Mouse (Mus musculus): ENCODE data around the gene Tbx15. TPM values are rescaled to one million over a fixed set of nuclear protein-coding genes. Genes with fewer than 3 reads are reported as not detected.

Tbx15 gene
- total and polyA plus RNA-seq, 2 experiments from 2014 or later, result 0.59 to 1.3 TPM

GRCm38 (mm10) chr3:99233393-99234318 lies 6.5 kb upstream of the Tbx15 start:
- Histone ChIP-seq H3K9ac (replicated peaks; ENCODE audit: low read length, poor library complexity, severe bottlenecking) (no peak overlapping the region), H3K4me2 (ENCODE audit: low read depth, low read length, poor library complexity, severe bottlenecking) (peak overlapping the region; percentile 12; the same call in 1 of the 2 replicates), H3K4me3 (ENCODE audit: low read depth, low read length) (peak overlapping the region; percentile 5; the same call in 1 of the 2 replicates), H3K9me3 (ENCODE audit: low read length) (no peaks in the 10 kb centered on the region), H3K27me3 (ENCODE audit: insufficient read depth, low read length) (peaks cover 57% of the 10 kb centered on the region), H3K4me1 (ENCODE audit: insufficient read depth, low read length) (no peaks in the 10 kb centered on the region), H3K27ac (ENCODE audit: low read depth, low read length) (no peak overlapping the region), H3K36me3 (ENCODE audit: insufficient read depth, low read length) (no peaks in the 10 kb centered on the region)
- peak; percentile 74 for TF ChIP-seq CTCF (IDR thresholded peaks at IDR 0.05)
- WGBS, result 12% methylated on average over 20 of the region's 20 CpGs
- peak; percentile 71 for DNase-seq (ENCODE audit: low spot score)
- ATAC-seq (ENCODE audit: low FRiP score), result no peak

DNA sequence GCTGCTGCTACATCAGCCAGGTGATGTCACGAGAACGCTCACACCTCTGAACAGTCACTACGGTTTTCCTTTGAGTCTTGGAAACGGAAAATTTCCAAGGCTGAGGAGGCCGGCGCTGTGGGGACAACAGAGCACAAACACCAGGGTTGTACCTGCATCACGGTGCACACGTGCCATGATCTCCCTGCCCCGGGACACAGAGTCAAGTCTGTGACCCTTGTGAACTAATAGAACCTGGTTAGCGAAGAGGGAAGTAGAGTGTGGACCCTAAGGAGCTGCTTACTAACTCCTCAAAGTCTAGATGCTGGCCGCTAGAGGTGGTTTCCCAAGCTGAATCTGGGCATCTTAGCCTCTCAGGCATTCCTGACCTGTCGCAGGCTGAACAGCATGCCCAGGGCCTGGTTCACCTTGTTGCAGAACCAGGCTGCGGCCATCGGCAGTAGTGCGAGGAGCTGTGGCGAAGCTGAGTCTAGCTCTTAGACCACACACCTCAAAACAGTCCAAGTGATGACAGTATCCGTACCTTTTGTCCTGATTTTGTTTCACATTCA lies 5.8 kb upstream of the Tbx15 start:
- no peaks in the 10 kb centered on the region for H3K4me1 ChIP-seq (ENCODE audit: insufficient read depth, low read length)
- DNase-seq (ENCODE audit: low spot score) (no peak), ATAC-seq (ENCODE audit: low FRiP score) (peak; percentile 28; the same call in 1 of the 2 replicates)
- H3K27me3 ChIP-seq (ENCODE audit: insufficient read depth, low read length), result peaks cover 60% of the 10 kb centered on the region
- H3K4me2 ChIP-seq (ENCODE audit: low read depth, low read length, poor library complexity, severe bottlenecking), result 0 out of 2 replicates have a peak overlapping the region, but pooled peaks have one; percentile 12
- H3K4me3 ChIP-seq (ENCODE audit: low read depth, low read length), result peak overlapping the region; percentile 5; the same call in 1 of the 2 replicates
- no peaks in the 10 kb centered on the region for H3K36me3 ChIP-seq (ENCODE audit: insufficient read depth, low read length)
- no peak for TF ChIP-seq CTCF (IDR thresholded peaks at IDR 0.05)
- H3K9ac ChIP-seq (replicated peaks; ENCODE audit: low read length, poor library complexity, severe bottlenecking), result no peak overlapping the region
- H3K27ac ChIP-seq (ENCODE audit: low read depth, low read length), result no peak overlapping the region
- 4% methylated on average over 17 of the region's 17 CpGs for WGBS
- no peaks in the 10 kb centered on the region for H3K9me3 ChIP-seq (ENCODE audit: low read length)

DNA sequence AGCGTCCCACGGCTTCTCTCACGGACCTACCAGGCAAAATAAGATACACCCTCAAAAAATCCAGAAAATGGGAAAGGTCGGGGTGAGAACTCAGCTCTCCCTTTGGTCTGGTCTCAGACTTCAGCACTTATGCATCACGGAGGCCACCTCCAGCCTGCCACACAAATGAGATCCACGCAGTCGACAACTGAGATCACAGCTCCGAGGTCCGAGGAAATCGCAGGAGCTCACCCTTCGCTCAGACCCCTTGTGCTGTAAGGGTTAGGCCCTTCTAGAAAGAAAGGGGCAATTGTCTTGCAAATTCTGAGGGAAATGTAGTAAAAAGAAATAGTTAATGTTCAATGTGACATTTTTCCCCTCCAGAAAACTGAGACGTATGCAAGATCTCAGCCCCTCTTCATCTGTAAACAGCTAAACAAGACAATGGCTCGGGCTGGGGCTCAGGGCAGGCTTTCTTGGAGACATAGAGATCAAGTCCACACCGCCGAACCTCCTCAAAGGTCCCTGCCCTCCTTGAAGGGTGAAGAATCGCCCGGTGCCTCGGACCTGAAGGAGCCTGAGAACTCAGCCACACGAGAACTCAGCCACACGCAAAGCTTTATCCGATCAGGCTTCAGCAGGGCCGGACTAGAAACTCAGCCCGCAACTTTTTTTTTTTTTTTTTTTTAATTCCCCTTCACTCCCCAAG lies 4.9 kb upstream of the Tbx15 start:
- Histone ChIP-seq H3K36me3 (ENCODE audit: insufficient read depth, low read length) (no peaks in the 10 kb centered on the region), H3K27ac (ENCODE audit: low read depth, low read length) (no peak overlapping the region), H3K4me3 (ENCODE audit: low read depth, low read length) (no peak overlapping the region), H3K9me3 (ENCODE audit: low read length) (no peaks in the 10 kb centered on the region), H3K27me3 (ENCODE audit: insufficient read depth, low read length) (peaks cover 69% of the 10 kb centered on the region), H3K9ac (replicated peaks; ENCODE audit: low read length, poor library complexity, severe bottlenecking) (no peak overlapping the region), H3K4me1 (ENCODE audit: insufficient read depth, low read length) (no peaks in the 10 kb centered on the region), H3K4me2 (ENCODE audit: low read depth, low read length, poor library complexity, severe bottlenecking) (no peak overlapping the region)
- DNase-seq (ENCODE audit: low spot score) (no peak), ATAC-seq (ENCODE audit: low FRiP score) (no peak)
- TF ChIP-seq CTCF (IDR thresholded peaks at IDR 0.05), result no peak
- 3% methylated on average over 23 of the region's 23 CpGs for WGBS

GRCm38 (mm10) chr3:99235804-99236755 lies 4.1 kb upstream of the Tbx15 start:
- H3K4me1 ChIP-seq (ENCODE audit: insufficient read depth, low read length), result no peaks in the 10 kb centered on the region
- whole genome bisulfite sequencing, result 6% methylated on average over 18 of the region's 18 CpGs
- no peaks in the 10 kb centered on the region for H3K9me3 ChIP-seq (ENCODE audit: low read length)
- TF ChIP-seq CTCF (IDR thresholded peaks at IDR 0.05), result no peak
- DNase-seq (ENCODE audit: low spot score) (no peak), ATAC-seq (ENCODE audit: low FRiP score) (no peak)
- peaks cover 77% of the 10 kb centered on the region for H3K27me3 ChIP-seq (ENCODE audit: insufficient read depth, low read length)
- no peak overlapping the region for H3K9ac ChIP-seq (replicated peaks; ENCODE audit: low read length, poor library complexity, severe bottlenecking)
- H3K4me2 ChIP-seq (ENCODE audit: low read depth, low read length, poor library complexity, severe bottlenecking), result no peak overlapping the region
- H3K36me3 ChIP-seq (ENCODE audit: insufficient read depth, low read length), result no peaks in the 10 kb centered on the region
- no peak overlapping the region for H3K27ac ChIP-seq (ENCODE audit: low read depth, low read length)
- H3K4me3 ChIP-seq (ENCODE audit: low read depth, low read length), result no peak overlapping the region

GRCm38 (mm10) chr3:99238691-99239090 lies 1.5 kb upstream of the Tbx15 start:
- Histone ChIP-seq H3K4me3 (ENCODE audit: low read depth, low read length) (no peak overlapping the region), H3K4me2 (ENCODE audit: low read depth, low read length, poor library complexity, severe bottlenecking) (no peak overlapping the region), H3K27ac (ENCODE audit: low read depth, low read length) (no peak overlapping the region), H3K36me3 (ENCODE audit: insufficient read depth, low read length) (no peaks in the 10 kb centered on the region), H3K9me3 (ENCODE audit: low read length) (no peaks in the 10 kb centered on the region), H3K27me3 (ENCODE audit: insufficient read depth, low read length) (peaks cover 85% of the 10 kb centered on the region), H3K4me1 (ENCODE audit: insufficient read depth, low read length) (no peaks in the 10 kb centered on the region), H3K9ac (replicated peaks; ENCODE audit: low read length, poor library complexity, severe bottlenecking) (no peak overlapping the region)
- DNase-seq (ENCODE audit: low spot score), result no peak
- no peak for ATAC-seq (ENCODE audit: low FRiP score)
- TF ChIP-seq CTCF (IDR thresholded peaks at IDR 0.05), result no peak
- 6% methylated on average over 1 of the region's 1 CpGs for WGBS
